Mouse (Mus musculus): ENCODE results near the gene Hypk.

Hypk gene

DNA sequence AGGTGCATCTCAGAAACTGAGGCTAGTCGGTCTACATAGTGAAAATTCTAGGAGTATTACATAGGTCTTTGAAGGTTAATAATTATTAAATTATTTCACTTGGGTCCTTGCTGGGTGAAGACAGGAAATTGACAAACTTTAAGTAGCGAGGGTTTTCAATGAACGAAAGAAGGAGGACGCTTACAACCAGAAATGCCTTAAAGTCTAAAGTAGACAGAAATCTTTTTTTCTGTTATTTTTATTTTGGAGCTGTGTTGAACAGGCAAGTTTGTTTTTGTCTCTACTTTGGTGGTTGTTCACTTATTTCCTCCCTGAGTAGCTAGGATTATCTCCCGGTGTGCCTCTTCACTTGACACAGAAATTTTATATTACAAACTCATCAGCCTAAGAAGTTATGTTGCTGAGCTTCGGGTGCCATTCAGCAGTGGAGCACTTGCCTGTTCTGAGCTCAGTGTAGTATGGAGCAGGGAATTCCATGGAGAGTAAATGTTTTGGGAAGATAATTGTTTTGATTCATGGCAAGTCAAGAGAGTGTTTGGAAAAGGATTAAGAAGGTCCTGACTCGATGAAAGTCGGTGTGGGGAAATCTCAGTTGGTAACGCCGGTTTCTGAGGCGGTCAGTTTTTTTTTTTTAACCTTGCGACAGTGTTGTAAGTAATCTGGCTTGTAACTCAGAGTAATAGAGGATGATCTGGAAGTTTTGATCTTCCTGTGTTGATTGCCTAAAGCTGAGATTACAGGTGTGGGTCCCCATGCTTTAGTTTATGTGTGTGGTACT is 54.3 kb downstream of the Hypk start:
- no peak for DNase-seq

DNA sequence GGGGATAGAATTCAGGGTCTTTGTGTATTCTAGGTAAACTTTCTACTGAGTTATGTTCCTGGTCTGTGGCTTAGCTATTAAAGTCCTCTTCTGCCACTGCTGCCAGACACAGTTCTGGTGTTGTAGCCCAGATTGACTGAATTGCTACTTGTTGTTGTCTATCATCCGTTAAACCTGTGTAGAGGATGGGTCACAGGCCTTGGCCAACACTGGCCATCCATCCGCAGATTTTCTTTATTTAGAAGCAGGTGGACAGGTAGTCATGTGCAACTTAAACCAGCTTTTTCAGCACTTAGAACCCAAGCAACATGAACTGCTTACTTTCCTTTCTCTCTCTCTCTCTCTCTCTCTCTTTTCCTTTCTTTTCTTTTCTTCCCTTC is 54.9 kb downstream of the Hypk start:
- no peak for DNase-seq
